Mouse (Mus musculus): ENCODE measurements around the gene Map3k11. TPM values are rescaled to one million over a fixed set of nuclear protein-coding genes. Genes with fewer than 3 reads are reported as not detected.

The Map3k11 gene
- polyA plus RNA-seq, 1 experiment: 141 TPM

DNA sequence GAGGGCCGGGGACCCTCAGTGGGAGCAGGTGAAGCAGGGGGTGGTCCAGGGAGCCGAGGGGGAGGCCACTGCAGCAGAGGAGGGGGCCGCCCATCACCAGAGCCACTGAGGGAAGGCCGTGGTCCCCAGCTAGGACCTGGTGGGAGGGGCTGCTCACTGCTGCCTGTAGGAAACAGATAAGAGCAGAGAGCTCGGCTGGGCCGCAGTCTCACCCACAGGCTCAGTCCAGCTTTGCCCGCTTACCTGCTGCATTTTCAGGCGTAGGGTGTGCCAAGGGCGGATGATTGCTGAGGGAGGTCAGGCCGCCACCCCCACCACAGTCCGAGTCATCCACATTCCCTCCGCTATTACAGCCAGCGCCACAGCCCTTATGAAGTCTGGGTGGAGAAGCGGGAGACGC lies 23.1 kb upstream of the Map3k11 start:
- 93% methylated on average over 15 of the region's 15 CpGs for WGBS
- no peak overlapping the region for H3K27ac ChIP-seq (ENCODE audit: control insufficient read depth, insufficient read depth, low read length)
- no peak for DNase-seq
- H3K4me3 ChIP-seq (ENCODE audit: control insufficient read depth, insufficient read depth, low read length): no peak overlapping the region
- no peaks in the 10 kb centered on the region for H3K27me3 ChIP-seq (ENCODE audit: control insufficient read depth, insufficient read depth, low read length)
- peaks cover 30% of the 10 kb centered on the region for H3K4me1 ChIP-seq (replicated peaks; ENCODE audit: control insufficient read depth, insufficient read depth, low read length)
- peaks cover 12% of the 10 kb centered on the region for H3K36me3 ChIP-seq (ENCODE audit: control insufficient read depth, insufficient read depth, low read length)
- TF ChIP-seq CTCF (IDR thresholded peaks at IDR 0.05; ENCODE audit: borderline replicate concordance, control insufficient read depth, extremely low read depth, insufficient read depth, low read length, poor library complexity): no peak
- no peak for TF ChIP-seq POLR2A (IDR thresholded peaks at IDR 0.05; ENCODE audit: control insufficient read depth, extremely low read depth, insufficient read depth, low read length, poor library complexity)

DNA sequence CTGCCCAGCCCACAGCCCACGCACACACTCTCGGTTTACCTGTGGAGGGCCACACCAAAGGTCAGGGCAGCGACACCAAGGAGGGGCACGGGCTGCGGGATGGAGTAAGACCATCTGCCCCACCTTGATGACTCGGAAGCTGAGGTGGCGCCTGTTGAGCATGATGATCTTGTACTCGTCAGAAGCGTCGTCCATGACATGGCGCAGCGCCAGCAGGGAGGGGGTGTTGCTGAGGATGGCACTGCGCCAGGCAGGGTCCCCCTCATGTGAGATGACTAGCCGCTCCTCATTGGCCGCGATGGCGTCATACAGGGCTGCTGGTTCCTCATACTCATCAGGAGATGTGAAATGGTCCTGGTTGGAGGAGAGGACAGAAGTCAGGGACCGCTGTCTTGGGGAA lies 22.2 kb upstream of the Map3k11 start:
- peaks cover 16% of the 10 kb centered on the region for H3K36me3 ChIP-seq (ENCODE audit: control insufficient read depth, insufficient read depth, low read length)
- H3K4me1 ChIP-seq (replicated peaks; ENCODE audit: control insufficient read depth, insufficient read depth, low read length): peaks cover 21% of the 10 kb centered on the region
- TF ChIP-seq POLR2A (IDR thresholded peaks at IDR 0.05; ENCODE audit: control insufficient read depth, extremely low read depth, insufficient read depth, low read length, poor library complexity) (no peak), CTCF (IDR thresholded peaks at IDR 0.05; ENCODE audit: borderline replicate concordance, control insufficient read depth, extremely low read depth, insufficient read depth, low read length, poor library complexity) (no peak)
- 95% methylated on average over 18 of the region's 18 CpGs for WGBS
- H3K27me3 ChIP-seq (ENCODE audit: control insufficient read depth, insufficient read depth, low read length): no peaks in the 10 kb centered on the region
- DNase-seq: no peak
- no peak overlapping the region for H3K4me3 ChIP-seq (ENCODE audit: control insufficient read depth, insufficient read depth, low read length)
- no peak overlapping the region for H3K27ac ChIP-seq (ENCODE audit: control insufficient read depth, insufficient read depth, low read length)

DNA sequence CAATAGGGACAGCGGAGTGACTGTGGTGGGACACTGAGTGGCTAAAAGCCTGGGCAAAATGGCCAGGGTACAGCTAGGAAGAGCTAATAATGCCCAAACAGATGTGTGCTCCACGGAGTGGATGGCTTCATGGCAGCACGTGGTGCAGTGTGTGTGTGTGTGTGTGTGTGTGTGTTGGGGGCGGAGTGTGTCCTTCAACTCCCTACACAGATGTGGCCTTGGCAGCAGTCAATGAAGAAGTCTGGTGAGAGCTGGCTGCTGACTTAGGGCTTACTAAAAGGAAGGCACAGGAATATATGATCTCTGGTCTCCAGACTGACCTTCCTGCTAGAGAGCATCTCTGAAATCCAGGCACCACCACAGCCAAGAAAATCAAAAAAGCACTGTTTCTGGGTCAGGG lies 20.2 kb upstream of the Map3k11 start:
- H3K36me3 ChIP-seq (ENCODE audit: control insufficient read depth, insufficient read depth, low read length): peaks cover 29% of the 10 kb centered on the region
- DNase-seq: no peak
- no peak for TF ChIP-seq CTCF (IDR thresholded peaks at IDR 0.05; ENCODE audit: borderline replicate concordance, control insufficient read depth, extremely low read depth, insufficient read depth, low read length, poor library complexity)
- TF ChIP-seq POLR2A (IDR thresholded peaks at IDR 0.05; ENCODE audit: control insufficient read depth, extremely low read depth, insufficient read depth, low read length, poor library complexity): no peak
- no peak overlapping the region for H3K27ac ChIP-seq (ENCODE audit: control insufficient read depth, insufficient read depth, low read length)
- no peaks in the 10 kb centered on the region for H3K27me3 ChIP-seq (ENCODE audit: control insufficient read depth, insufficient read depth, low read length)
- WGBS: over 99% methylated on average over 4 of the region's 4 CpGs
- peaks cover 3% of the 10 kb centered on the region; the same call in 1 of the 2 replicates for H3K4me1 ChIP-seq (replicated peaks; ENCODE audit: control insufficient read depth, insufficient read depth, low read length)
- H3K4me3 ChIP-seq (ENCODE audit: control insufficient read depth, insufficient read depth, low read length): no peak overlapping the region

DNA sequence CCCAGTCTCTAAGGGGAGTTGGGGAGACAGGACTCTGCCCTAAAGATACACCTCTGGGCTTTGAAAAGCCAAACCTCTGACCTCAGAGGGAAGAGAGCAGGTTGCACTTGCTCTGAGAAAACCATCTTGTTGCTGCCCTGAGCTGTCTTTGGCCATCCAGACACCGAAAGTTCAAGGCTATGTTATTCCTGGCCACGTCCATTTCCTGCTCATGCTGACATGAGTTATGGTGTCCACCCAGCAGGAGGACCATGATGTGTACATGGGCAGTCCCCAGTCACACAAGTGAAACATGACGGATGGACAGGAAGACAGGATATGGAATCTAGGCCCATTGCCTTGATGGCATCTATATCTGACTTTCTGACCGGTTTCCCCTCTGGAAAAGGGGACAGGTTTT lies 8.1 kb upstream of the Map3k11 start:
- no peak overlapping the region for H3K4me3 ChIP-seq (ENCODE audit: control insufficient read depth, insufficient read depth, low read length)
- no peak for TF ChIP-seq CTCF (IDR thresholded peaks at IDR 0.05; ENCODE audit: borderline replicate concordance, control insufficient read depth, extremely low read depth, insufficient read depth, low read length, poor library complexity)
- TF ChIP-seq POLR2A (IDR thresholded peaks at IDR 0.05; ENCODE audit: control insufficient read depth, extremely low read depth, insufficient read depth, low read length, poor library complexity): no peak
- peaks cover 68% of the 10 kb centered on the region for H3K36me3 ChIP-seq (ENCODE audit: control insufficient read depth, insufficient read depth, low read length)
- H3K4me1 ChIP-seq (replicated peaks; ENCODE audit: control insufficient read depth, insufficient read depth, low read length): no peaks in the 10 kb centered on the region
- 94% methylated on average over 4 of the region's 4 CpGs for WGBS
- DNase-seq: no peak
- H3K27me3 ChIP-seq (ENCODE audit: control insufficient read depth, insufficient read depth, low read length): no peaks in the 10 kb centered on the region
- no peak overlapping the region for H3K27ac ChIP-seq (ENCODE audit: control insufficient read depth, insufficient read depth, low read length)

DNA sequence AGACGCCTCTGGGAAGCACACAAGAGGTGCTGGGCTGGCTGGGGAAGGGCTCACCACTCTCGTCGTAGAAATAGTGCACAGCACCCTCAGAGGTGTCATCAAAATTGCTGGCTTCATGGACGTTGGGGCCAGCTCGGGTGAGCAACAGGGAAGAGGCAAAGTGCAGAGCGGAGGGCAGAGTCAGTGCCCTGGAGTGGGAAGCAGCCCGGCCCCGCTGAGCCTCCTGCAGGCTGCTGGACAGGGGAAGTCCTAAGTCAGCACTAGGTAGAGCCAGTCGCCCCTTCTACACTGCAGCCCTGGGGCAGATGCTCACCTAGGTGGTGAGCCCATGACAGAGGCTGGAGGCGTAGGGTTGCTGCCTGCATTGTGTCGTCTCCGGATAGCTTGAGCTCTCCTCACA lies 4.3 kb upstream of the Map3k11 start:
- Histone ChIP-seq H3K4me3 (ENCODE audit: control insufficient read depth, insufficient read depth, low read length) (no peak overlapping the region), H3K27me3 (ENCODE audit: control insufficient read depth, insufficient read depth, low read length) (no peaks in the 10 kb centered on the region), H3K27ac (ENCODE audit: control insufficient read depth, insufficient read depth, low read length) (no peak overlapping the region), H3K4me1 (replicated peaks; ENCODE audit: control insufficient read depth, insufficient read depth, low read length) (peaks cover 10% of the 10 kb centered on the region), H3K36me3 (ENCODE audit: control insufficient read depth, insufficient read depth, low read length) (peaks cover 54% of the 10 kb centered on the region)
- WGBS: 97% methylated on average over 12 of the region's 12 CpGs
- DNase-seq: no peak
- TF ChIP-seq POLR2A (IDR thresholded peaks at IDR 0.05; ENCODE audit: control insufficient read depth, extremely low read depth, insufficient read depth, low read length, poor library complexity) (no peak), CTCF (IDR thresholded peaks at IDR 0.05; ENCODE audit: borderline replicate concordance, control insufficient read depth, extremely low read depth, insufficient read depth, low read length, poor library complexity) (no peak)

DNA sequence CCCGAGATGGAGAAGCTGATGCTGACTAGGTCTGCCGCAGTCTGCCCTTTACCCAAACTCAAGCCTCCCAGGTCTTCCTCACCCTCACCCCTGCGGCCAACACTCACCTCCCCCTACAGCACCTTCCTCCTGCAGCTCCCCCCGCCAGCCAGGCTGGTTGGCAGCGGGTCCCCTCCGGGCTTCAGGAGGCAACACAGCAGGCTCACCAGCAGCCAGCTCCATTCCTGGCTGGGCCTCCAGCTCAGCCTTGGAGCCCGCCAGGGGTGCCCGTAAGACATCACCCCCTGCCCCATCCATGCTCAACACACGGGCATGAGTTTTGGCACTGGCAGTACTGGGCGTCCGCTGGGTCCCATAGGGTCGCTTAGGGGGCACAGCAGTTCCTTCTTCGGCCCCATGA lies 3.6 kb upstream of the Map3k11 start:
- TF ChIP-seq POLR2A (IDR thresholded peaks at IDR 0.05; ENCODE audit: control insufficient read depth, extremely low read depth, insufficient read depth, low read length, poor library complexity): no peak
- 98% methylated on average over 13 of the region's 13 CpGs for WGBS
- no peak for DNase-seq
- H3K4me3 ChIP-seq (ENCODE audit: control insufficient read depth, insufficient read depth, low read length): no peak overlapping the region
- H3K36me3 ChIP-seq (ENCODE audit: control insufficient read depth, insufficient read depth, low read length): peaks cover 54% of the 10 kb centered on the region
- peaks cover 10% of the 10 kb centered on the region for H3K4me1 ChIP-seq (replicated peaks; ENCODE audit: control insufficient read depth, insufficient read depth, low read length)
- no peak overlapping the region for H3K27ac ChIP-seq (ENCODE audit: control insufficient read depth, insufficient read depth, low read length)
- no peaks in the 10 kb centered on the region for H3K27me3 ChIP-seq (ENCODE audit: control insufficient read depth, insufficient read depth, low read length)

DNA sequence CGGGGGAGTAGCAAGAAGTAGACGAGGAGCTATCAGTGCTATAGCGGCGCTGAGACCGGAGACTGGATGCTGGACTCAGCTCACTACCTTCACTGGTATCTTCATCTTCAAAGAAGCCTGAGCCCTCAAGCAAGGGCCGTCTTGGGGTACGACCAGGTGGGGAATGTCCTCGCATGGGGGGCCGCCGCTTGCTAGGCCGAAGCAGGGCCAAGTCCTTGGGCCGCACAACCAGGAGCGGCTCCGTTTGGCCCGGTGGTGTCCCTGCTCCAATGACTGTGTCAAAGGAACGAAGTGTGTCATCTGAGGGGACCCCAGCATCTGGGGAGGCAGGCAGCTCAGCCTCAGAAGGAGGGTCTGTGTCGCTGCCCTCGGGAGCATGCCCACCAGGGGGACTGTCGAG lies 3.1 kb upstream of the Map3k11 start:
- no peaks in the 10 kb centered on the region for H3K27me3 ChIP-seq (ENCODE audit: control insufficient read depth, insufficient read depth, low read length)
- peaks cover 49% of the 10 kb centered on the region for H3K36me3 ChIP-seq (ENCODE audit: control insufficient read depth, insufficient read depth, low read length)
- no peak for DNase-seq
- no peak overlapping the region for H3K27ac ChIP-seq (ENCODE audit: control insufficient read depth, insufficient read depth, low read length)
- peaks cover 14% of the 10 kb centered on the region for H3K4me1 ChIP-seq (replicated peaks; ENCODE audit: control insufficient read depth, insufficient read depth, low read length)
- TF ChIP-seq CTCF (IDR thresholded peaks at IDR 0.05; ENCODE audit: borderline replicate concordance, control insufficient read depth, extremely low read depth, insufficient read depth, low read length, poor library complexity) (no peak), POLR2A (IDR thresholded peaks at IDR 0.05; ENCODE audit: control insufficient read depth, extremely low read depth, insufficient read depth, low read length, poor library complexity) (no peak)
- H3K4me3 ChIP-seq (ENCODE audit: control insufficient read depth, insufficient read depth, low read length): no peak overlapping the region
- 97% methylated on average over 19 of the region's 19 CpGs for whole genome bisulfite sequencing

Measured in thymus, adult 2 months (tissue).